Mouse (Mus musculus): ENCODE data around the gene Stk38. TPM values are rescaled to one million over a fixed set of nuclear protein-coding genes. Genes with fewer than 3 reads are reported as not detected.

Gene Stk38
- polyA plus RNA-seq, 1 experiment from 2014 or later: 121 TPM

DNA sequence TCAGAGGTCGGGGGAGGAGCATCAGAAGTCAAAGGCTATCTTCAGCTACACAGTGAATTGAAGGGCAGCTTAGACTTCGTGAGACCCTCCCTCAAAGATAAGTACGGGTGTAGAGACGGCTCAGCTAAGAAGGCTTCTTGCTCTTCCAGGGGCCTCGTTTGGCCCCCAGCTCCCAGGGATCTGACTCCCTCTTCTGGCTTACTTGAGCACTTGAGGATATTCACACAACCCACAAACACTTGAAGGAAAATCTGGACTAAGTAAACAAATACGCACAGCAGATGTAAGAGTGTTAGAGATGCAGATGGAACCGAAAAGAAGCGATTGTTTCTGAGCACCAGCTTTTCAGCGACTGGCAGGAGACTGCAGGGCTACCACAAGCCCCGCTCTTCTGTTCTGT, 47.2 kb downstream of the Stk38 start:
- H3K4me2 ChIP-seq (ENCODE audit: low read depth, low read length): no peak overlapping the region
- no peak overlapping the region for H3K4me3 ChIP-seq (ENCODE audit: low read depth, low read length)
- H3K36me3 ChIP-seq (replicated peaks; ENCODE audit: control insufficient read depth, insufficient read depth, low read depth, low read length): peaks cover 17% of the 10 kb centered on the region
- 82% methylated on average over 10 of the region's 10 CpGs for whole genome bisulfite sequencing
- no peaks in the 10 kb centered on the region for H3K27me3 ChIP-seq (ENCODE audit: control insufficient read depth, insufficient read depth, low read length)
- no peak for DNase-seq (ENCODE audit: low spot score)
- no peaks in the 10 kb centered on the region for H3K4me1 ChIP-seq (ENCODE audit: control insufficient read depth, insufficient read depth, low read length)
- no peak for ATAC-seq (replicated peaks; ENCODE audit: insufficient number of reproducible peaks, low FRiP score, low TSS enrichment, low read depth)
- no peak overlapping the region for H3K27ac ChIP-seq (replicated peaks; ENCODE audit: low read depth, low read length)
- no peaks in the 10 kb centered on the region for H3K9me3 ChIP-seq (replicated peaks; ENCODE audit: control insufficient read depth, low read length)
- H3K9ac ChIP-seq (replicated peaks; ENCODE audit: low read length): no peak overlapping the region

DNA sequence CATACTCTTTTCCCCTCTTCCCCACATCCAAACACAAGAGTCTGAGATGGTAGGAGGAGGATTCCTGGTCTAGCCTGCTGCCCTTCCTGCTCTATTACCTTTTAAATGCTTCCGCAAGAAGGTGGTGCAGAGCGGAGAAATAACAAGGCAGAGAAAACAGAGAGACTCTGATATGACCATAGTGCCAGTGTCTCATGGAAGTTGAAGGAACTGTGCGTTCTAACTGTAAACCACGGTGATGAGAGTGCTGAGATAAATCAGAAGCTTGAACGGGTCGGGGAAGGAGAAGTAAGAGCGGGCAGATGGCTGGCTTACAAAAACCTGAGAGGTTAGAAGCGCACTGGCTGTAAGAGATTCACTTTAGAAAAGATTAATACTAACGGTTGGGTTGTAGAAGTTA, 53.4 kb downstream of the Stk38 start:
- no peak for DNase-seq (ENCODE audit: low spot score)
- Histone ChIP-seq H3K4me2 (ENCODE audit: low read depth, low read length) (no peak overlapping the region), H3K9ac (replicated peaks; ENCODE audit: low read length) (no peak overlapping the region), H3K27me3 (ENCODE audit: control insufficient read depth, insufficient read depth, low read length) (no peaks in the 10 kb centered on the region), H3K9me3 (replicated peaks; ENCODE audit: control insufficient read depth, low read length) (no peaks in the 10 kb centered on the region), H3K27ac (replicated peaks; ENCODE audit: low read depth, low read length) (no peak overlapping the region), H3K4me1 (ENCODE audit: control insufficient read depth, insufficient read depth, low read length) (peaks cover 3% of the 10 kb centered on the region), H3K36me3 (replicated peaks; ENCODE audit: control insufficient read depth, insufficient read depth, low read depth, low read length) (no peaks in the 10 kb centered on the region), H3K4me3 (ENCODE audit: low read depth, low read length) (no peak overlapping the region)
- WGBS: 96% methylated on average over 9 of the region's 9 CpGs
- no peak for ATAC-seq (replicated peaks; ENCODE audit: insufficient number of reproducible peaks, low FRiP score, low TSS enrichment, low read depth)

DNA sequence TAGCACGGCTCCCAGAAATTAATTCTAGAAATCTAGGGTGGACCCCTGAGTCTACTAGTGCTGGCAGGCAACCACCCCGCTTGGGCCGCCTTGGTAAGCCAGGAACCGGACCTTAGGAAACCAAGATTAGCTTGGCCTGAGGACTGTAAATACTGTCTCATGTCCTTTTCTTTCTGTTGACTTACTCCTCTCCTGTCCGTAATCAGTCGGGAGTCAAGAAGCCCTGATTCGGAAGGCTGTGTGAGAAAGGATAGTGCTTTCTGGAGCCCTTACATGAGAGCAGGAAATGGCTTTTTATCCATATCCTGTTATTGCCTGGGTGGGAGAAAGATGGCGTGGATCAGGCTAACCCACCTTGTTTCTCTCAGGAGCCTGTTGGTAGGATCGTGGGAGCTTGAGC, 54.5 kb downstream of the Stk38 start:
- no peaks in the 10 kb centered on the region for H3K36me3 ChIP-seq (replicated peaks; ENCODE audit: control insufficient read depth, insufficient read depth, low read depth, low read length)
- H3K9ac ChIP-seq (replicated peaks; ENCODE audit: low read length): peak overlapping the region; percentile 90
- ATAC-seq (replicated peaks; ENCODE audit: insufficient number of reproducible peaks, low FRiP score, low TSS enrichment, low read depth): no peak
- peak overlapping the region; percentile 68 for H3K4me2 ChIP-seq (ENCODE audit: low read depth, low read length)
- peak; percentile 21 for DNase-seq (ENCODE audit: low spot score)
- H3K27me3 ChIP-seq (ENCODE audit: control insufficient read depth, insufficient read depth, low read length): no peaks in the 10 kb centered on the region
- no peaks in the 10 kb centered on the region for H3K9me3 ChIP-seq (replicated peaks; ENCODE audit: control insufficient read depth, low read length)
- peak overlapping the region; percentile 52 for H3K4me3 ChIP-seq (ENCODE audit: low read depth, low read length)
- peaks cover 3% of the 10 kb centered on the region for H3K4me1 ChIP-seq (ENCODE audit: control insufficient read depth, insufficient read depth, low read length)
- H3K27ac ChIP-seq (replicated peaks; ENCODE audit: low read depth, low read length): no peak overlapping the region
- WGBS: 26% methylated on average over 9 of the region's 9 CpGs

DNA sequence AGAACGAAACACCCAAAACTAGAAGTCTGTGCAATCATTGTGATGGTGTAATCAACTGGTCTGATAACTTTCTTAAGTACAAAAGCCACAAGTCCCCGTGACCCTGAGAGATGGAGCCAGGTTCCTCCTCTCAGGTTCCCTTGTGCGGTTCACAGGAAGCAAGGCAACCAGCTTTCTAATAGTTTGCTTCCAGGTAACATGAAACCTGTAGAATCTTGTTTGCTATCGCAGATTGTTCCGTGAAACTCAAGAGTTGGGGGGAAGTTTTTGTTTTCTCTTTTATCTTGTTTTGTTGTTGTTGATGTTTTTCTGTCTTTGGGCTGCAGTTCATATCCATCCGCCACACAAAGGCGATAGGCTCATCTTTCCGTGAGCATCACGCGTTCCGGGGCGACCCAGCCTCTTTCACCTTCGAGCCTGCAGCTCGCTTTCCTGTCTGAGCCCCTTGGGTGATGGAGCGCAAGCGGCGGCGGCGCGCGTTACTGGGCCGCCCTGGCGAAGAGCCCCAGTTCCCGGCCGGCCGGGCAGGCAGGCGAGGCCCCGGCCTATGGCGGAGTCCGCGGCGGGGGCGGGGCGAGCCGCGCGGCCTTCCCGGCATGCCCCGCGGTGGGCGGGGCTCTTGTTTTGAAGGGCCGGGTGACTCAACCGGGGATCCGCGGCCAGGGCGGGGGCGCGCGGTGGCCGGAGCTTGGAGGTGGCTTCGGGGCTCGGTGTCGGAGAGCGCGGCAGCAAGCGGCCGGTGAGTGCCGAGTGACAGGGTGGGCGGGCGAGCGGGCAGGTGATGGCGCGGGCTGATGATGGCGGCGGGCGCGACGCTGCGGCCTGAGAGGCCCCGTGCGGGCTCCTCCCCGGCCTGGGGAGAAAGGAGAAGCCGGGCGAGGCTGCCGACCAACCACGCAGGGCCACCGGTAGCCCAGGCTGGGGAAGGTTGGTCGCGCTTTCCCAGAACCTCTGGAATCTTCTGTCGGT, 55.7 kb downstream of the Stk38 start, which contains the start of gene Kctd20:
Gene Kctd20 (plus strand): TSS at position 120 of the 969 bp plus-strand sequence.
- H3K4me3 ChIP-seq (ENCODE audit: low read depth, low read length): peak within 1 kb of the TSS; percentile 52
- peak within 1 kb of the TSS; percentile 90 for H3K9ac ChIP-seq (replicated peaks; ENCODE audit: low read length)
- peak; percentile 93 for DNase-seq (ENCODE audit: low spot score)
- ATAC-seq (replicated peaks; ENCODE audit: insufficient number of reproducible peaks, low FRiP score, low TSS enrichment, low read depth): peak; percentile 84
- no peaks in the 10 kb centered on the region for H3K27me3 ChIP-seq (ENCODE audit: control insufficient read depth, insufficient read depth, low read length)
- no peaks in the 10 kb centered on the region for H3K9me3 ChIP-seq (replicated peaks; ENCODE audit: control insufficient read depth, low read length)
- H3K36me3 ChIP-seq (replicated peaks; ENCODE audit: control insufficient read depth, insufficient read depth, low read depth, low read length): no peaks in the 10 kb centered on the region
- under 1% methylated on average over 74 of the region's 80 CpGs for WGBS
- peak within 1 kb of the TSS; percentile 91 for H3K27ac ChIP-seq (replicated peaks; ENCODE audit: low read depth, low read length)
- H3K4me2 ChIP-seq (ENCODE audit: low read depth, low read length): peak within 1 kb of the TSS; percentile 68
- H3K4me1 ChIP-seq (ENCODE audit: control insufficient read depth, insufficient read depth, low read length): peaks cover 3% of the 10 kb centered on the region

GRCm38 (mm10) chr17:28950751-28951150, 57.0 kb downstream of the Stk38 start:
- Histone ChIP-seq H3K9ac (replicated peaks; ENCODE audit: low read length) (no peak overlapping the region), H3K4me2 (ENCODE audit: low read depth, low read length) (no peak overlapping the region), H3K9me3 (replicated peaks; ENCODE audit: control insufficient read depth, low read length) (no peaks in the 10 kb centered on the region), H3K4me1 (ENCODE audit: control insufficient read depth, insufficient read depth, low read length) (peaks cover 3% of the 10 kb centered on the region), H3K27me3 (ENCODE audit: control insufficient read depth, insufficient read depth, low read length) (no peaks in the 10 kb centered on the region), H3K36me3 (replicated peaks; ENCODE audit: control insufficient read depth, insufficient read depth, low read depth, low read length) (no peaks in the 10 kb centered on the region), H3K4me3 (ENCODE audit: low read depth, low read length) (no peak overlapping the region), H3K27ac (replicated peaks; ENCODE audit: low read depth, low read length) (no peak overlapping the region)
- no peak for DNase-seq (ENCODE audit: low spot score)
- ATAC-seq (replicated peaks; ENCODE audit: insufficient number of reproducible peaks, low FRiP score, low TSS enrichment, low read depth): no peak
- WGBS: 66% methylated on average over 4 of the region's 4 CpGs

- DNase-seq (ENCODE audit: low spot score) (no peak), ATAC-seq (replicated peaks; ENCODE audit: insufficient number of reproducible peaks, low FRiP score, low TSS enrichment, low read depth) (no peak)
- no peak overlapping the region for H3K4me2 ChIP-seq (ENCODE audit: low read depth, low read length)
- no peaks in the 10 kb centered on the region for H3K36me3 ChIP-seq (replicated peaks; ENCODE audit: control insufficient read depth, insufficient read depth, low read depth, low read length)
- no peak overlapping the region for H3K9ac ChIP-seq (replicated peaks; ENCODE audit: low read length)
- no peaks in the 10 kb centered on the region for H3K27me3 ChIP-seq (ENCODE audit: control insufficient read depth, insufficient read depth, low read length)
- 57% methylated on average over 4 of the region's 4 CpGs for WGBS
- H3K27ac ChIP-seq (replicated peaks; ENCODE audit: low read depth, low read length): no peak overlapping the region
- no peaks in the 10 kb centered on the region for H3K9me3 ChIP-seq (replicated peaks; ENCODE audit: control insufficient read depth, low read length)
- H3K4me1 ChIP-seq (ENCODE audit: control insufficient read depth, insufficient read depth, low read length): peaks cover 3% of the 10 kb centered on the region
- no peak overlapping the region for H3K4me3 ChIP-seq (ENCODE audit: low read depth, low read length)
Measured at GRCm38 (mm10) chr17:28948661-28949060, 59.1 kb downstream of the Stk38 start.

GRCm38 (mm10) chr17:28947011-28947939, 60.5 kb downstream of the Stk38 start:
- Histone ChIP-seq H3K9ac (replicated peaks; ENCODE audit: low read length) (no peak overlapping the region), H3K27ac (replicated peaks; ENCODE audit: low read depth, low read length) (no peak overlapping the region), H3K36me3 (replicated peaks; ENCODE audit: control insufficient read depth, insufficient read depth, low read depth, low read length) (no peaks in the 10 kb centered on the region), H3K9me3 (replicated peaks; ENCODE audit: control insufficient read depth, low read length) (no peaks in the 10 kb centered on the region), H3K4me2 (ENCODE audit: low read depth, low read length) (no peak overlapping the region), H3K4me3 (ENCODE audit: low read depth, low read length) (no peak overlapping the region), H3K27me3 (ENCODE audit: control insufficient read depth, insufficient read depth, low read length) (no peaks in the 10 kb centered on the region), H3K4me1 (ENCODE audit: control insufficient read depth, insufficient read depth, low read length) (peaks cover 3% of the 10 kb centered on the region)
- DNase-seq (ENCODE audit: low spot score) (no peak), ATAC-seq (replicated peaks; ENCODE audit: insufficient number of reproducible peaks, low FRiP score, low TSS enrichment, low read depth) (no peak)
- 92% methylated on average over 19 of the region's 19 CpGs for WGBS

Data from embryonic facial prominence, embryonic 11.5 days (tissue).